Mouse (Mus musculus) limb, embryonic 14.5 days (tissue): ENCODE results near the gene Tmem132a. TPM values are rescaled to one million over a fixed set of nuclear protein-coding genes. Genes with fewer than 3 reads are reported as not detected.

ENCODE experiments used
- ATAC-seq: fragments of 200-750 bp; cut with Nextera tagmentation; 2 replicates; pipeline ENCODE4 v1.8.0; 2017; ENCODE audit warnings: low read depth, moderate number of reproducible peaks, moderate TSS enrichment; ENCODE audit not compliant: low FRiP score
- DNase-seq: peaks from one replicate; pipeline ENCODE4 v3.0.0-alpha.2; 2015; ENCODE audit warnings: low spot score
- H3K27ac ChIP-seq: fragments of 300-500 bp; sonication (generic); replicated peaks from 2 replicates; pipeline ENCODE4 v1.5.1; 2014; ENCODE audit warnings: low read depth, mild to moderate bottlenecking, low read length, moderate library complexity, mixed read lengths
- H3K27me3 ChIP-seq: fragments of 300-500 bp; sonication (generic); 2 replicates; pipeline ENCODE4 v1.6.1; 2014; ENCODE audit warnings: low read length, mixed read lengths; ENCODE audit not compliant: control insufficient read depth, insufficient read depth
- H3K36me3 ChIP-seq: fragments of 300-500 bp; sonication (generic); 2 replicates; pipeline ENCODE4 v1.6.1; 2014; ENCODE audit warnings: mild to moderate bottlenecking, low read length, moderate library complexity, mixed read lengths; ENCODE audit not compliant: control insufficient read depth, insufficient read depth
- H3K4me1 ChIP-seq: fragments of 300-500 bp; sonication (generic); 2 replicates; pipeline ENCODE4 v1.6.1; 2014; ENCODE audit warnings: antibody characterized with exemption, low read length, mixed read lengths; ENCODE audit not compliant: control insufficient read depth, insufficient read depth
- H3K4me2 ChIP-seq: fragments of 300-500 bp; sonication (generic); replicated peaks from 2 replicates; pipeline ENCODE4 v1.6.1; 2014; ENCODE audit warnings: low read depth, mild to moderate bottlenecking, low read length, moderate library complexity; ENCODE audit not compliant: severe bottlenecking
- H3K4me3 ChIP-seq: fragments of 300-500 bp; sonication (generic); replicated peaks from 2 replicates; pipeline ENCODE4 v1.5.1; 2014; ENCODE audit warnings: low read length
- H3K9ac ChIP-seq: fragments of 300-500 bp; sonication (generic); 2 replicates; pipeline ENCODE4 v1.6.1; 2014; ENCODE audit warnings: mild to moderate bottlenecking, low read depth, low read length, moderate library complexity; ENCODE audit not compliant: severe bottlenecking
- H3K9me3 ChIP-seq: fragments of 300-500 bp; sonication (generic); 2 replicates; pipeline ENCODE4 v1.6.1; 2016; ENCODE audit warnings: low read length; ENCODE audit not compliant: control insufficient read depth
- POLR2A ChIP-seq: fragments of 200-500 bp; IDR thresholded peaks from 2 replicates; pipeline ENCODE4 v1.8.0; 2012; ENCODE audit warnings: inconsistent platforms, mild to moderate bottlenecking, moderate library complexity, borderline replicate concordance; ENCODE audit not compliant: insufficient read depth, insufficient read length; ENCODE audit errors: extremely low read depth
- WGBS: fragments of 180-500 bp; shearing (Covaris S2); extraction: QIAGEN DNeasy Blood & Tissue Kit; methylation state at CpG from one replicate; pipeline ENCODE4 v1.1.7; 2014; 5-methylcytosine and 5-hydroxymethylcytosine counted together
- polyA plus RNA-seq, 2 experiments: library from polyadenylated mRNA; depleted of rRNA in 1 of 2; stranded (reverse) in 1 of 2; unstranded in 1 of 2; fragments of >200 nt; fragmentation: Nextera tagmentation in 1 of 2; extraction: Ambion mirVana in 1 of 2; gene quantifications; 2 replicates each; pipeline versions ENCODE4 v1.2.1 to v1.2.3; 2012 to 2014

Gene Tmem132a
- polyA plus RNA-seq, 2 experiments, result 67.8 to 150 TPM

DNA sequence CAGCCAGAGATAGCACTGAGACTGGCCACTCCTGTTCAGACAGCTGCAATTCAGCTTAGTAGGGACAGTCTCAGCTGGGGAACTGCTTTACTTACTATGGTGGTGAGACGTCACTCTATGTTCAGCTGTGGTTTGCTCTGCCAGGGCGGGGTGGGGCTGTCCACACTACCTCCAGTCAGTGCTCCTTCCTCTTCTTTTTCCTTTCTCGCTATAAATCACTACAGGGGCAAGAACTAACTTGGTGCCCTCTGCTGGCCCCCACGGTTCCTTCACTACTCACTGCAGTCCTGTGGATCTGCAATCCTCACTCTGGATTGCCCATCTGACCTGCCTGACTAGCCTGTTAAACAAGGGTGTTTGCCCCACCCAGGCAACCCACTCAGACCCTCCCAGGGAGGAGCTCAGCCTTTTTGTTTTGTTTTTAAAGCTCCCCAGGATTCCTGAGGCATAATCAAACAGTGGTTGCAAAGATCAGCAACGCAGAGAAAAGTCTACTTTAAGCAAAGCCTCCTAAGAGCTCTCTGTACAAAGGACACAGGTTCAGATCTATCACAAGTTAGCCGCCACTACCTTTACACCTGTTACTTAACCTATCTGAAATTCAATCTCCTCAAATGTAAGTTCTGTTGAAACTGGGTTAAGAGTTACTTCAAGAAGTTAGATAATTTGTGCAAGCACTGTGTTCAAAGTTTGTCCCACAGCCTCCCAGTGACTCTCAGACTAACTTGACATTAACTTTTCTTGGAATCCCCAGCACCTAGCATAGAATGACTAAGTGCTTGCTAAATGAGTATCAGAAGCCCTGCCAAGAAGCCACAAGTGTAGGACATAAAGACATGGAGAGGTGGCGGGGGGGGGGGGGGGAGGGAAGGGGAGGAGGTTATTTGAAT lies 10.6 kb upstream of the Tmem132a start:
- DNase-seq, result peak; percentile 16
- 43% methylated on average over 7 of the region's 7 CpGs for WGBS
- Histone ChIP-seq H3K27ac (peak overlapping the region; percentile 98; the same call in 1 of the 2 replicates), H3K4me1 (peaks cover 13% of the 10 kb centered on the region), H3K27me3 (no peaks in the 10 kb centered on the region), H3K4me2 (peak overlapping the region; percentile 92), H3K36me3 (peaks cover 3% of the 10 kb centered on the region; the same call in 1 of the 2 replicates), H3K9ac (peak overlapping the region; percentile 76), H3K4me3 (peak overlapping the region; percentile 51), H3K9me3 (peaks cover 7% of the 10 kb centered on the region; the same call in 1 of the 2 replicates)
- ATAC-seq, result no peak
- TF ChIP-seq POLR2A, result no peak

DNA sequence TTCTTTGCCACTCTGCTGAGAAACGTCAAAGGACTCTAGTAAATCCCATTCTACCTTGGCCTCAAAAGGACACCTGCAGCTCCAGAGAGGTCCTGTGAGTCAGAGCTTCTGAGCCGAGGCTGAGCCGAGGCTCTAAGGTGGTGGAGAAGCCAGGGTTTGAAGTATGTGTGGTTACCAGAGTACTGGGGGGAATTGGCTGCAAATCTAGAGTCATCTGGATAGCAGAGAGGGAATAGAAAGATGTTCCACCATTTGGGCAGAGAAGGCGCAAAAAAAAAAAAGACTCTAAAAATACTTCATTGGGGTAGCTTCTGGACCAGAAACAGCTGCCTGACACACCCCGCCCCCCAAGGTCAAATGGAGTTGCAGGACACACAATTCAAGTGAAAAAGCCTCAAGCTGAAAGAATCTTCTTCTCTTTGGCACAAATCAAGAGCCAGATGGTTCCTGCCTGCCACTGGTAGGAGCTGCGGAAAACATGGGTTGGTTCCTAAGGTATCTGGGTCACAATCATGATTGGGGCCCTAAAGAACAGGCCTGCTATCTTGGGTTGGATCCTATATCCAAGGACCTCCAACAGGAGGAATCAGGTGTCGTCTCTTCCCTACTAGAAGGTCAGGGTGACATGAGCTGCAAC lies 8.6 kb upstream of the Tmem132a start:
- no peak for TF ChIP-seq POLR2A
- ATAC-seq (no peak), DNase-seq (no peak)
- Histone ChIP-seq H3K36me3 (peaks cover 15% of the 10 kb centered on the region), H3K4me1 (peaks cover 13% of the 10 kb centered on the region), H3K4me3 (no peak overlapping the region), H3K27ac (no peak overlapping the region), H3K27me3 (no peaks in the 10 kb centered on the region), H3K4me2 (no peak overlapping the region), H3K9ac (no peak overlapping the region), H3K9me3 (no peaks in the 10 kb centered on the region)
- 88% methylated on average over 7 of the region's 7 CpGs for WGBS

DNA sequence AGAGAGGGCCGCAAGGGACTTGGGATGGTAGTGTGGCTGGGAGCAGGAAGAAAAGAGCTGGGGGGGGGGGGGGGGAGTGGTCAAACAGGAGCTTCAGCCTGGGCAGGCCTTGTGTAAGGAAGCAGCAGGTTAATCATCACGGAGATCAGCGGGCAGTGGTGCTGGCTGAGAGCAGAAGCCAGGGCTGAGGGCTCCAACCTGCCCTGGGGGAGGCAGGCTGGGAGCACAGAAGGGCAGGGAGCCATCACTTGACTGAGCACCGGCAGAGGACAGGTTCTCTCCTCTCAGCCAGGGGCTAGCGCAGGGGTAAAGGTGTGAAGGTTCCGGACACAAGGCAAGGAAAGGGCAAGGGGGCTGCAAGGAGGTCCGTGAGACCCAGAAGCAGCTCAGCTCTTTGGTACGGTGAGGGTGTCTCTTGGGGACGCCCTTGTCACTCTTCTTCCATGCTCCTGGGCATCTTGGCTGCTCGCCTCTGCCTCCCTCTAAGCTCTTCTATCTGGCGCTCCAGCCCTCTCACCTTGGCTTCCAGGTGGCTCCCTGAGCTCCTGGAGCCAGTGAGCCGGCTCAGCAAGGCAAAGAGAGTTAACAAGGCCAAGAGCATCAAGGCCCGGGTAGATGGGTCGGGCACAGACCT lies 1.7 kb upstream of the Tmem132a start:
- H3K4me3 ChIP-seq, result no peak overlapping the region
- no peaks in the 10 kb centered on the region for H3K27me3 ChIP-seq
- 82% methylated on average over 14 of the region's 14 CpGs for WGBS
- H3K4me2 ChIP-seq, result no peak overlapping the region
- no peak for TF ChIP-seq POLR2A
- H3K9me3 ChIP-seq, result no peaks in the 10 kb centered on the region
- no peak for DNase-seq
- peaks cover 24% of the 10 kb centered on the region for H3K4me1 ChIP-seq
- no peak for ATAC-seq
- H3K9ac ChIP-seq, result no peak overlapping the region
- H3K36me3 ChIP-seq, result peaks cover 42% of the 10 kb centered on the region
- no peak overlapping the region for H3K27ac ChIP-seq

DNA sequence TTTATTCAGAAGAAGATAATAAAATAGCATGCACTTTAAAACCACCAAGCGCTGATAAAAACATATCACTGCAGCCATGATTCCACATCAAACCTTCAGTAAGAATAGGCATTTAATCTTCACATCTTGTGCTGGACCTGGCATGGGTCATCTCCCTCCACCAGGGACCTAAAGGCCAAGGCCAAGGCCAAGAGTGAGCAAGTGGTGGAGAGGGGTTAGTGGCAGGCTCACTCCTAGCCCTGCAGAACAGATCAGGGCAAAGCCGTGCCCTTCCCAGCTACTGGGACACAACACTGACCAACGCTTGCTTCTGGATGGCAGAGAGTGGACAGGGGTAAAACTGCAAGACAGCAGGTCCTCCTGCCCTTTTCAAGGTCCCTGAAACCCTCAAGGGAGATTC lies 936 bp upstream of the Tmem132a start:
- Histone ChIP-seq H3K36me3 (peaks cover 48% of the 10 kb centered on the region), H3K27ac (peak overlapping the region; percentile 85), H3K27me3 (no peaks in the 10 kb centered on the region), H3K4me3 (no peak overlapping the region), H3K4me1 (peaks cover 24% of the 10 kb centered on the region), H3K9me3 (no peaks in the 10 kb centered on the region), H3K9ac (no peak overlapping the region), H3K4me2 (no peak overlapping the region)
- no peak for TF ChIP-seq POLR2A
- ATAC-seq (no peak), DNase-seq (no peak)
- WGBS, result 91% methylated on average over 3 of the region's 3 CpGs

DNA sequence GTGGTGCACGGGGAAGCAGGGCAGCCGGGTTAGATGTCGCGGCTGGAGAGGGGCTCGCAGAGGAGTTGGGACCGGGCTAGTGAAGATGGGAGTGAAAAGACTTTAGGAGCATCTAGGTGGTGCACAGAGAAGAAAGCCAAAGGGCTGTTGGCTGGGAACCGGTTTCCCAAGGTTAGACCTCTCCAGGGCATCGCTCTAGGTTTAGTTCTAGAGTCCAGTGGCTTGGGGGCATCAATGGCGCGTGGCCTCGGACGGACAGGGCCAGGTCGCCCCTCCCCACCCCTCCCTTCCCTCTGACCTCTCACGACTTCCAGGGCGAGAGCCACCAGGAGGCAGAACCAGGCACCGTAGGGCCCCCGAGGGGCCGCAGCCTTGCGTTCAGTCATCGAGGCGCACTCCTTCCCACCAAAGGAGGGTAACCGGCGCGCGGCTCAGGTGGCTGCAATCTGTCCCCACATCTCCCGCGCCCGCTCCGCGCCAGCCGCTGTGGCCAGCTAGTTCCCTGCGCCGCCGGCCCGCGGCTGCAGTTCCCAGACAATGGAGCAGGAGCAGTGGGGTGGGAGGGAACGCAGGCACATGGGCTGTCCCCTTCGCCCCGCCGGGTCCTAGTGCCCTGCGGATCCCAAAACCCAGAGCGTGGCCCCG lies 377 bp downstream of the Tmem132a start:
- peak overlapping the region; percentile 85 for H3K27ac ChIP-seq
- H3K4me3 ChIP-seq, result peak overlapping the region; percentile 89
- WGBS, result 2% methylated on average over 40 of the region's 43 CpGs
- H3K9ac ChIP-seq, result peak overlapping the region; percentile 94
- ATAC-seq (peak; percentile 91), DNase-seq (peak; percentile 78)
- peak overlapping the region; percentile 84 for H3K4me2 ChIP-seq
- peaks cover 24% of the 10 kb centered on the region for H3K4me1 ChIP-seq
- H3K27me3 ChIP-seq, result no peaks in the 10 kb centered on the region
- no peaks in the 10 kb centered on the region for H3K9me3 ChIP-seq
- H3K36me3 ChIP-seq, result peaks cover 60% of the 10 kb centered on the region
- TF ChIP-seq POLR2A, result peak; percentile 96; the same call in 1 of the 2 replicates
